In the genomic region with DNA sequence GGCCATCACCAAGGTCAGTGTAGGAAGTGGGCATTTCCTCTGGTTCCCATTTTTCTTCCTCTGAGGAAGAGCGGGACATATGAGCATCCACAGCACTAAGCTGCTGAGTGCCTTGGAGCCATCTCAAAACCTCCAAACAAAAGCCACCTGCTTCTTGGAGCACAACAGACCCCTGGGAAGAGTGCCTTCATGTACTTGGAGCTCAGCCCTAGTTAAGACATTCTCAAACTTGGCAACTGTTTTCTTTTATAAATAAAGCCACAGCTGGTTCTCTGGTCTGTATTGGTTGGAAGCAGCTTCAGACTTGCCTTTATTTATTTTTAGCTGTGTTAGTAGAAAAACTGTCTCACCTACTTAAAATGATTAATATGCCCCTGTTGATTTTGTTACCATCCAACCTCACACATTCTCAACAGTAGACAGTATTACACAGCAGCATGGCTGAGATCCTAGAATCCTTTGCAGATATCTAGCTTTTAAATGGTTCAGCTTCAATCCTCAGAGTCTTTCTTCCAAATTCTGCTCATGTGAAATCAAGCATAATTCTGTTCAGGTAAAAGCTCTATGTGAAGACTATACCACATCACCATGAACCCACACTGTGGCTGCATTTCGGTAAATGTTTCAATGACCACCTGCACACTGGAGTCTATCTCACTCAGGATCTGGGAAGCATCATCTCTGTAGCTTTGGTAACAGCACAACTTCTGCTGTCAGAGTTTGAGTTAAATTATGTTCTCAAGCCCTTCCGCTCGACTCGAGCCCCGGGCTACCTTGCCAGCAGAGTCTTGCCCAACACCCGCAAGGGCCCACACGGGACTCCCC, we compare ENCODE assay signal across 10 mouse cellular contexts.
DNase-seq lines count a peak whose midpoint lies in the region; ATAC-seq and TF ChIP-seq lines count a peak whose summit lies in the region.
"Had no signal": no experiment of that assay in that cellular context is flagged by ENCODE, and none has a peak within 500 bp of the region (broad histone marks: within the 10 kb centered on the region; RNA-seq: fewer than 3 reads in every experiment).

No protein-coding gene starts in this region.

- no peak overlapping the region for H3K4me2 ChIP-seq in heart, embryonic 15.5 days
- H3K4me2 ChIP-seq in lung, postnatal 0 days (replicated peaks; ENCODE audit: low read depth, low read length), result no peak overlapping the region

- TF ChIP-seq EP300 in lung, postnatal 0 days (IDR thresholded peaks at IDR 0.05), result peak; percentile 43; the same call in 1 of the 2 replicates

- no peak overlapping the region for H3K9ac ChIP-seq in heart, embryonic 15.5 days
- no peak overlapping the region for H3K9ac ChIP-seq in lung, postnatal 0 days (replicated peaks; ENCODE audit: low read depth)

- no peak overlapping the region for H3K4me3 ChIP-seq in heart, embryonic 15.5 days
- H3K4me3 ChIP-seq in lung, postnatal 0 days (ENCODE audit: low read depth, low read length), result no peak overlapping the region
- no peak overlapping the region for H3K4me3 ChIP-seq in forebrain, embryonic 10.5 days
- H3K4me3 ChIP-seq: left cerebral cortex, adult 2 months; midbrain, embryonic 10.5 days had no signal

- H3K27me3 ChIP-seq in heart, embryonic 15.5 days, result no peaks in the 10 kb centered on the region
- H3K27me3 ChIP-seq in lung, postnatal 0 days (replicated peaks; ENCODE audit: insufficient read depth, low read length), result no peaks in the 10 kb centered on the region
- no peaks in the 10 kb centered on the region for H3K27me3 ChIP-seq in forebrain, embryonic 10.5 days (ENCODE audit: poor library complexity, severe bottlenecking)

- no peaks in the 10 kb centered on the region for H3K36me3 ChIP-seq in heart, embryonic 15.5 days
- H3K36me3 ChIP-seq in lung, postnatal 0 days (ENCODE audit: insufficient read depth, low read length), result no peaks in the 10 kb centered on the region
- no peaks in the 10 kb centered on the region for H3K36me3 ChIP-seq in forebrain, embryonic 10.5 days (replicated peaks)
- H3K36me3 ChIP-seq: midbrain, embryonic 10.5 days had no signal

- H3K9me3 ChIP-seq in heart, embryonic 15.5 days (replicated peaks), result no peaks in the 10 kb centered on the region
- no peaks in the 10 kb centered on the region for H3K9me3 ChIP-seq in lung, postnatal 0 days (ENCODE audit: low read length)
- H3K9me3 ChIP-seq in forebrain, embryonic 10.5 days, result no peaks in the 10 kb centered on the region
- H3K9me3 ChIP-seq: midbrain, embryonic 10.5 days had no signal

- ATAC-seq in heart, embryonic 15.5 days (replicated peaks; ENCODE audit: insufficient number of reproducible peaks, insufficient read depth, low FRiP score, low read depth), result peak; percentile 58; the same call in 1 of the 2 replicates
- ATAC-seq in lung, postnatal 0 days, result peak; percentile 82

- DNase-seq in layer of hippocampus, adult 11-12 months (ENCODE audit: low spot score), result peak; percentile 6
- DNase-seq in layer of hippocampus, adult 9-10 months (ENCODE audit: low spot score), result no peak
- peak; percentile 18 for DNase-seq in brain, embryonic 14.5 days (ENCODE audit: low read depth)
- DNase-seq in lung, postnatal 0 days (ENCODE audit: low spot score), result peak; percentile 76
- no peak for DNase-seq in spleen, adult 12 weeks (ENCODE audit: low spot score)
- DNase-seq in spleen, postnatal 14 days (ENCODE audit: low spot score in 2 of 2), result no peak
- no peak for DNase-seq in forebrain, embryonic 10.5 days (ENCODE audit: extremely low spot score, low spot score)

- 0 out of 2 replicates have a peak, but pooled peaks cover 2% of the 10 kb centered on the region for H3K4me1 ChIP-seq in heart, embryonic 15.5 days (replicated peaks)
- no peaks in the 10 kb centered on the region for H3K4me1 ChIP-seq in lung, postnatal 0 days (ENCODE audit: insufficient read depth, low read depth, low read length)
- H3K4me1 ChIP-seq in forebrain, embryonic 10.5 days, result no peaks in the 10 kb centered on the region
- H3K4me1 ChIP-seq: midbrain, embryonic 10.5 days had no signal

- TF ChIP-seq POLR2A in brain, embryonic 14.5 days (IDR thresholded peaks at IDR 0.05; ENCODE audit: borderline replicate concordance, extremely low read depth, insufficient read depth, insufficient read length, poor library complexity, severe bottlenecking), result no peak

- no peak for TF ChIP-seq CTCF in brain, embryonic 14.5 days (IDR thresholded peaks at IDR 0.05; ENCODE audit: borderline replicate concordance, extremely low read depth, insufficient read depth, insufficient read length)
- no peak for TF ChIP-seq CTCF in lung, postnatal 0 days (IDR thresholded peaks at IDR 0.05)

- 0 out of 2 replicates have a peak overlapping the region, but pooled peaks have one; percentile 20 for H3K27ac ChIP-seq in heart, embryonic 15.5 days
- H3K27ac ChIP-seq in lung, postnatal 0 days (ENCODE audit: low read length), result no peak overlapping the region
- no peak overlapping the region for H3K27ac ChIP-seq in forebrain, embryonic 10.5 days
- H3K27ac ChIP-seq: left cerebral cortex, adult 2 months; midbrain, embryonic 10.5 days had no signal

- 81% methylated on average over 8 of the region's 8 CpGs for WGBS in heart, embryonic 15.5 days
- WGBS in lung, postnatal 0 days, result 61% methylated on average over 7 of the region's 8 CpGs
- WGBS in forebrain, embryonic 10.5 days, result 96% methylated on average over 8 of the region's 8 CpGs

Comparison
In these comparisons a context has a peak if more than half of its experiments do, and no peak if none do; other contexts are left out.
1. DNase-seq: peak in layer of hippocampus, adult 11-12 months (single experiment), brain, embryonic 14.5 days (single experiment) and lung, postnatal 0 days (single experiment); none in layer of hippocampus, adult 9-10 months (single experiment), spleen, adult 12 weeks (single experiment), spleen, postnatal 14 days (0 of 2) and forebrain, embryonic 10.5 days (single experiment).